Mouse (Mus musculus): ENCODE measurements at regions not wholly inside any gene's neighbourhood (a gene's known extent, or its start where the extent isn't known, plus 50 kb on each side); places are given as distances from the start of the nearest gene placed in this dataset.

- Histone ChIP-seq H3K27ac (no peak overlapping the region), H3K9me3 (replicated peaks) (no peaks in the 10 kb centered on the region; the same call in 1 of the 2 replicates), H3K4me1 (peaks cover 32% of the 10 kb centered on the region), H3K4me3 (no peak overlapping the region), H3K36me3 (no peaks in the 10 kb centered on the region), H3K27me3 (ENCODE audit: low read depth, poor library complexity, severe bottlenecking) (0 out of 2 replicates have a peak, but pooled peaks cover 7% of the 10 kb centered on the region)
- no peak for DNase-seq (ENCODE audit: low spot score)
- 59% methylated on average over 16 of the region's 16 CpGs for WGBS
These were observed 127.3 kb upstream of the Sdk2 start for GRCm38 (mm10) chr11:114194055-114194706.

- 91% methylated on average over 7 of the region's 7 CpGs for WGBS
These were observed 126.2 kb upstream of the Sdk2 start for GRCm38 (mm10) chr11:114193018-114193417.

GRCm38 (mm10) chr11:114191661-114192060, 124.8 kb upstream of the Sdk2 start:
- Histone ChIP-seq H3K4me1 (peaks cover 19% of the 10 kb centered on the region), H3K27me3 (ENCODE audit: low read depth, poor library complexity, severe bottlenecking) (0 out of 2 replicates have a peak, but pooled peaks cover 4% of the 10 kb centered on the region), H3K9me3 (replicated peaks) (no peaks in the 10 kb centered on the region; the same call in 1 of the 2 replicates), H3K36me3 (no peaks in the 10 kb centered on the region), H3K27ac (no peak overlapping the region), H3K4me3 (no peak overlapping the region)
- DNase-seq (ENCODE audit: low spot score) = no peak
- 55% methylated on average over 5 of the region's 5 CpGs for WGBS

More at GRCm38 (mm10) chr11:114193018-114193417, 126.2 kb upstream of the Sdk2 start:
- DNase-seq (ENCODE audit: low spot score) = no peak
- H3K27me3 ChIP-seq (ENCODE audit: low read depth, poor library complexity, severe bottlenecking) = 0 out of 2 replicates have a peak, but pooled peaks cover 7% of the 10 kb centered on the region
- no peak overlapping the region for H3K27ac ChIP-seq
- H3K4me1 ChIP-seq = peaks cover 20% of the 10 kb centered on the region
- H3K36me3 ChIP-seq = no peaks in the 10 kb centered on the region
- no peaks in the 10 kb centered on the region; the same call in 1 of the 2 replicates for H3K9me3 ChIP-seq (replicated peaks)
- no peak overlapping the region for H3K4me3 ChIP-seq

- H3K4me1 ChIP-seq = peaks cover 10% of the 10 kb centered on the region; the same call in 1 of the 2 replicates
- H3K36me3 ChIP-seq = no peaks in the 10 kb centered on the region
- 57% methylated on average over 18 of the region's 18 CpGs for WGBS
- 0 out of 2 replicates have a peak, but pooled peaks cover 7% of the 10 kb centered on the region for H3K27me3 ChIP-seq (ENCODE audit: low read depth, poor library complexity, severe bottlenecking)
- no peaks in the 10 kb centered on the region; the same call in 1 of the 2 replicates for H3K9me3 ChIP-seq (replicated peaks)
- H3K27ac ChIP-seq = no peak overlapping the region
- peak; percentile 44 for DNase-seq (ENCODE audit: low spot score)
- no peak overlapping the region for H3K4me3 ChIP-seq
These were observed 118.4 kb upstream of the Sdk2 start for GRCm38 (mm10) chr11:114184970-114185882.

GRCm38 (mm10) chr11:114184431-114184830, 117.6 kb upstream of the Sdk2 start:
- Histone ChIP-seq H3K27ac (no peak overlapping the region), H3K36me3 (no peaks in the 10 kb centered on the region), H3K9me3 (replicated peaks) (no peaks in the 10 kb centered on the region), H3K4me3 (no peak overlapping the region), H3K4me1 (peaks cover 16% of the 10 kb centered on the region; the same call in 1 of the 2 replicates), H3K27me3 (ENCODE audit: low read depth, poor library complexity, severe bottlenecking) (0 out of 2 replicates have a peak, but pooled peaks cover 7% of the 10 kb centered on the region)
- no peak for DNase-seq (ENCODE audit: low spot score)
- 73% methylated on average over 5 of the region's 5 CpGs for WGBS

- H3K4me3 ChIP-seq = no peak overlapping the region
- no peaks in the 10 kb centered on the region for H3K9me3 ChIP-seq (replicated peaks)
- peaks cover 28% of the 10 kb centered on the region for H3K4me1 ChIP-seq
- DNase-seq (ENCODE audit: low spot score) = no peak
- 89% methylated on average over 10 of the region's 10 CpGs for whole genome bisulfite sequencing
- no peaks in the 10 kb centered on the region for H3K36me3 ChIP-seq
- H3K27me3 ChIP-seq (ENCODE audit: low read depth, poor library complexity, severe bottlenecking) = 0 out of 2 replicates have a peak, but pooled peaks cover 7% of the 10 kb centered on the region
- H3K27ac ChIP-seq = no peak overlapping the region
These were observed 116.4 kb upstream of the Sdk2 start for GRCm38 (mm10) chr11:114183231-114183630.

- H3K36me3 ChIP-seq = no peaks in the 10 kb centered on the region
- H3K9me3 ChIP-seq (replicated peaks) = no peaks in the 10 kb centered on the region
- peaks cover 32% of the 10 kb centered on the region for H3K27me3 ChIP-seq (ENCODE audit: low read depth, poor library complexity, severe bottlenecking)
- WGBS = 56% methylated on average over 6 of the region's 6 CpGs
- H3K4me1 ChIP-seq = peaks cover 48% of the 10 kb centered on the region
- DNase-seq (ENCODE audit: low spot score) = no peak
- no peak overlapping the region for H3K4me3 ChIP-seq
- H3K27ac ChIP-seq = no peak overlapping the region
These were observed 112.1 kb upstream of the Sdk2 start for GRCm38 (mm10) chr11:114178746-114179472.

- Histone ChIP-seq H3K27ac (peak overlapping the region; percentile 44; the same call in 1 of the 2 replicates), H3K4me3 (no peak overlapping the region), H3K4me1 (peaks cover 48% of the 10 kb centered on the region), H3K9me3 (replicated peaks) (no peaks in the 10 kb centered on the region), H3K27me3 (ENCODE audit: low read depth, poor library complexity, severe bottlenecking) (peaks cover 32% of the 10 kb centered on the region), H3K36me3 (no peaks in the 10 kb centered on the region)
- WGBS = 57% methylated on average over 4 of the region's 4 CpGs
- no peak for DNase-seq (ENCODE audit: low spot score)
These were observed 110.9 kb upstream of the Sdk2 start for GRCm38 (mm10) chr11:114177789-114178188.

GRCm38 (mm10) chr11:114177281-114177680, 110.4 kb upstream of the Sdk2 start:
- Histone ChIP-seq H3K27ac (no peak overlapping the region), H3K4me1 (peaks cover 48% of the 10 kb centered on the region), H3K36me3 (no peaks in the 10 kb centered on the region), H3K9me3 (replicated peaks) (no peaks in the 10 kb centered on the region), H3K4me3 (no peak overlapping the region), H3K27me3 (ENCODE audit: low read depth, poor library complexity, severe bottlenecking) (peaks cover 32% of the 10 kb centered on the region)
- no peak for DNase-seq (ENCODE audit: low spot score)
- 84% methylated on average over 1 of the region's 1 CpGs for WGBS

GRCm38 (mm10) chr11:114176671-114177212, 109.9 kb upstream of the Sdk2 start:
- WGBS = 84% methylated on average over 4 of the region's 4 CpGs

GRCm38 (mm10) chr11:114175437-114176131, 108.7 kb upstream of the Sdk2 start:
- H3K4me3 ChIP-seq = no peak overlapping the region
- peak overlapping the region; percentile 42; the same call in 1 of the 2 replicates for H3K27ac ChIP-seq
- H3K4me1 ChIP-seq = peaks cover 48% of the 10 kb centered on the region
- peaks cover 32% of the 10 kb centered on the region for H3K27me3 ChIP-seq (ENCODE audit: low read depth, poor library complexity, severe bottlenecking)
- no peak for DNase-seq (ENCODE audit: low spot score)
- no peaks in the 10 kb centered on the region for H3K36me3 ChIP-seq
- no peaks in the 10 kb centered on the region for H3K9me3 ChIP-seq (replicated peaks)
- WGBS = 39% methylated on average over 23 of the region's 23 CpGs

More at GRCm38 (mm10) chr11:114176671-114177212, 109.9 kb upstream of the Sdk2 start:
- no peak for DNase-seq (ENCODE audit: low spot score)
- H3K36me3 ChIP-seq = no peaks in the 10 kb centered on the region
- H3K27ac ChIP-seq = peak overlapping the region; percentile 38; the same call in 1 of the 2 replicates
- peaks cover 48% of the 10 kb centered on the region for H3K4me1 ChIP-seq
- peaks cover 32% of the 10 kb centered on the region for H3K27me3 ChIP-seq (ENCODE audit: low read depth, poor library complexity, severe bottlenecking)
- no peaks in the 10 kb centered on the region for H3K9me3 ChIP-seq (replicated peaks)
- no peak overlapping the region for H3K4me3 ChIP-seq
